Mouse (Mus musculus): ENCODE data around the gene Icosl. TPM values are rescaled to one million over a fixed set of nuclear protein-coding genes. Genes with fewer than 3 reads are reported as not detected.

Icosl gene
- polyA plus RNA-seq, 1 experiment: 0.02 TPM

GRCm38 (mm10) chr10:78126311-78126710 lies 57.2 kb downstream of the Icosl start:
- H3K27me3 ChIP-seq (ENCODE audit: control insufficient read depth, insufficient read depth, insufficient read length): peaks cover 13% of the 10 kb centered on the region
- H3K79me2 ChIP-seq (ENCODE audit: control insufficient read depth, insufficient read depth): no peaks in the 10 kb centered on the region
- H3K36me3 ChIP-seq (ENCODE audit: control insufficient read depth, insufficient read depth): no peaks in the 10 kb centered on the region
- no peak overlapping the region for H3ac ChIP-seq (ENCODE audit: control insufficient read depth, insufficient read length)
- H3K4me2 ChIP-seq (ENCODE audit: low read depth): no peak overlapping the region
- no peak overlapping the region for H3K4me3 ChIP-seq
- TF ChIP-seq TCF3 (IDR thresholded peaks at IDR 0.05; ENCODE audit: insufficient read length, low read depth): no peak
- TF ChIP-seq MAX (IDR thresholded peaks at IDR 0.05; ENCODE audit: low read depth): no peak
- no peak for TF ChIP-seq CEBPB (IDR thresholded peaks at IDR 0.05; ENCODE audit: insufficient read depth, poor library complexity, severe bottlenecking)
- no peak for TF ChIP-seq USF1 (IDR thresholded peaks at IDR 0.05; ENCODE audit: low read depth)

GRCm38 (mm10) chr10:78127046-78127870 lies 58.2 kb downstream of the Icosl start:
- TF ChIP-seq TCF3 (IDR thresholded peaks at IDR 0.05; ENCODE audit: insufficient read length, low read depth): no peak
- no peak for TF ChIP-seq POLR2A (IDR thresholded peaks at IDR 0.05; ENCODE audit: insufficient read length, low read depth)
- H3ac ChIP-seq (ENCODE audit: control insufficient read depth, insufficient read length): no peak overlapping the region
- no peak overlapping the region for H3K4me3 ChIP-seq
- H3K4me2 ChIP-seq (ENCODE audit: low read depth): no peak overlapping the region
- no peaks in the 10 kb centered on the region for H3K79me2 ChIP-seq (ENCODE audit: control insufficient read depth, insufficient read depth)
- H3K36me3 ChIP-seq (ENCODE audit: control insufficient read depth, insufficient read depth): no peaks in the 10 kb centered on the region
- peaks cover 13% of the 10 kb centered on the region for H3K27me3 ChIP-seq (ENCODE audit: control insufficient read depth, insufficient read depth, insufficient read length)

GRCm38 (mm10) chr10:78127931-78128330 lies 58.8 kb downstream of the Icosl start:
- Histone ChIP-seq H3K36me3 (ENCODE audit: control insufficient read depth, insufficient read depth) (no peaks in the 10 kb centered on the region), H3K27me3 (ENCODE audit: control insufficient read depth, insufficient read depth, insufficient read length) (peaks cover 13% of the 10 kb centered on the region), H3K4me3 (no peak overlapping the region), H3K4me2 (ENCODE audit: low read depth) (no peak overlapping the region), H3ac (ENCODE audit: control insufficient read depth, insufficient read length) (no peak overlapping the region), H3K79me2 (ENCODE audit: control insufficient read depth, insufficient read depth) (no peaks in the 10 kb centered on the region)
- TF ChIP-seq REST (IDR thresholded peaks at IDR 0.05; ENCODE audit: insufficient read depth, insufficient read length) (no peak), CEBPB (IDR thresholded peaks at IDR 0.05; ENCODE audit: insufficient read depth, poor library complexity, severe bottlenecking) (no peak), MAX (IDR thresholded peaks at IDR 0.05; ENCODE audit: low read depth) (no peak), POLR2AphosphoS2 (IDR thresholded peaks at IDR 0.05; ENCODE audit: insufficient read length, low read depth) (no peak), E2F4 (IDR thresholded peaks at IDR 0.05; ENCODE audit: insufficient read depth) (no peak), MYOD1 (IDR thresholded peaks at IDR 0.05; ENCODE audit: control insufficient read depth in 1 of 3, insufficient read length in 2 of 3, low read depth in 2 of 3) (no peak), TCF12 (IDR thresholded peaks at IDR 0.05; ENCODE audit: insufficient read depth, poor library complexity, severe bottlenecking) (no peak), POLR2A (IDR thresholded peaks at IDR 0.05; ENCODE audit: insufficient read length, low read depth) (no peak), USF1 (IDR thresholded peaks at IDR 0.05; ENCODE audit: low read depth) (no peak), MYOG (IDR thresholded peaks at IDR 0.05; ENCODE audit: control insufficient read depth in 1 of 3, insufficient read depth in 1 of 3, insufficient read length in 2 of 3, low read depth in 2 of 3) (no peak), SRF (IDR thresholded peaks at IDR 0.05; ENCODE audit: control insufficient read depth, insufficient read length, low read depth) (no peak), TCF3 (IDR thresholded peaks at IDR 0.05; ENCODE audit: insufficient read length, low read depth) (no peak)

GRCm38 (mm10) chr10:78128647-78129046 lies 59.5 kb downstream of the Icosl start:
- TF ChIP-seq E2F4 (IDR thresholded peaks at IDR 0.05; ENCODE audit: insufficient read depth) (no peak), POLR2AphosphoS2 (IDR thresholded peaks at IDR 0.05; ENCODE audit: insufficient read length, low read depth) (no peak), USF1 (IDR thresholded peaks at IDR 0.05; ENCODE audit: low read depth) (no peak), TCF3 (IDR thresholded peaks at IDR 0.05; ENCODE audit: insufficient read length, low read depth) (no peak), REST (IDR thresholded peaks at IDR 0.05; ENCODE audit: insufficient read depth, insufficient read length) (no peak), TCF12 (IDR thresholded peaks at IDR 0.05; ENCODE audit: insufficient read depth, poor library complexity, severe bottlenecking) (no peak), POLR2A (IDR thresholded peaks at IDR 0.05; ENCODE audit: insufficient read length, low read depth) (no peak), MAX (IDR thresholded peaks at IDR 0.05; ENCODE audit: low read depth) (no peak), MYOD1 (IDR thresholded peaks at IDR 0.05; ENCODE audit: control insufficient read depth in 1 of 3, insufficient read length in 2 of 3, low read depth in 2 of 3) (no peak), CEBPB (IDR thresholded peaks at IDR 0.05; ENCODE audit: insufficient read depth, poor library complexity, severe bottlenecking) (no peak), MYOG (IDR thresholded peaks at IDR 0.05; ENCODE audit: control insufficient read depth in 1 of 3, insufficient read depth in 1 of 3, insufficient read length in 2 of 3, low read depth in 2 of 3) (no peak)
- no peaks in the 10 kb centered on the region for H3K36me3 ChIP-seq (ENCODE audit: control insufficient read depth, insufficient read depth)
- no peak overlapping the region for H3K4me2 ChIP-seq (ENCODE audit: low read depth)
- no peaks in the 10 kb centered on the region for H3K79me2 ChIP-seq (ENCODE audit: control insufficient read depth, insufficient read depth)
- peaks cover 13% of the 10 kb centered on the region for H3K27me3 ChIP-seq (ENCODE audit: control insufficient read depth, insufficient read depth, insufficient read length)
- H3K4me3 ChIP-seq: no peak overlapping the region
- no peak overlapping the region for H3ac ChIP-seq (ENCODE audit: control insufficient read depth, insufficient read length)

GRCm38 (mm10) chr10:78129423-78129822 lies 60.3 kb downstream of the Icosl start:
- H3K27me3 ChIP-seq (ENCODE audit: control insufficient read depth, insufficient read depth, insufficient read length): peaks cover 13% of the 10 kb centered on the region
- no peak for TF ChIP-seq REST (IDR thresholded peaks at IDR 0.05; ENCODE audit: insufficient read depth, insufficient read length)
- TF ChIP-seq E2F4 (IDR thresholded peaks at IDR 0.05; ENCODE audit: insufficient read depth): no peak
- TF ChIP-seq POLR2AphosphoS2 (IDR thresholded peaks at IDR 0.05; ENCODE audit: insufficient read length, low read depth): no peak
- TF ChIP-seq SRF (IDR thresholded peaks at IDR 0.05; ENCODE audit: control insufficient read depth, insufficient read length, low read depth): no peak
- no peak for TF ChIP-seq CEBPB (IDR thresholded peaks at IDR 0.05; ENCODE audit: insufficient read depth, poor library complexity, severe bottlenecking)
- TF ChIP-seq TCF3 (IDR thresholded peaks at IDR 0.05; ENCODE audit: insufficient read length, low read depth): no peak
- no peak for TF ChIP-seq MAX (IDR thresholded peaks at IDR 0.05; ENCODE audit: low read depth)
- TF ChIP-seq USF1 (IDR thresholded peaks at IDR 0.05; ENCODE audit: low read depth): no peak
- no peak for TF ChIP-seq MYOD1 (IDR thresholded peaks at IDR 0.05; ENCODE audit: control insufficient read depth in 1 of 3, insufficient read length in 2 of 3, low read depth in 2 of 3)
- no peak for TF ChIP-seq POLR2A (IDR thresholded peaks at IDR 0.05; ENCODE audit: insufficient read length, low read depth)
- no peak overlapping the region for H3ac ChIP-seq (ENCODE audit: control insufficient read depth, insufficient read length)
- H3K79me2 ChIP-seq (ENCODE audit: control insufficient read depth, insufficient read depth): no peaks in the 10 kb centered on the region
- no peak overlapping the region for H3K4me2 ChIP-seq (ENCODE audit: low read depth)
- no peaks in the 10 kb centered on the region for H3K36me3 ChIP-seq (ENCODE audit: control insufficient read depth, insufficient read depth)
- no peak overlapping the region for H3K4me3 ChIP-seq
